Mouse (Mus musculus) Patski (cell line): ENCODE measurements around the gene Zswim4. TPM values are rescaled to one million over a fixed set of nuclear protein-coding genes. Genes with fewer than 3 reads are reported as not detected.
A peak's percentile ranks its signal among the peaks of the same experiment; 100 is the strongest.

ENCODE experiments used
- ATAC-seq: fragments of 100-300 bp; one replicate; pipeline ENCODE4 v1.8.0; 2021
- CTCF ChIA-PET: fragments of 350-600 bp; sonication (Branson Sonifier 250); formaldehyde crosslinking; loops from one replicate; lab custom pipeline; 2022; ENCODE audit warnings: inconsistent platforms; lab: Charles Lee
- POLR2A ChIA-PET: fragments of 350-600 bp; sonication (Branson Sonifier 250); formaldehyde crosslinking; loops from one replicate; lab custom pipeline; 2022; ENCODE audit warnings: antibody characterized with exemption, inconsistent platforms; lab: Charles Lee
- DNase-seq: peaks from one replicate; pipeline ENCODE4 v3.0.0-alpha.2; 2011; ENCODE audit warnings: low read depth, low spot score
- H3K27me3 ChIP-seq: fragments of 371-371 bp; one replicate; pipeline ENCODE4 v1.5.1; 2021
- CTCF ChIP-seq: fragments of 100-300 bp; IDR thresholded peaks from one replicate; pipeline ENCODE4 v1.5.1; 2021
- in situ Hi-C: fragments of 300-500 bp; cut with MboI; formaldehyde crosslinking; loops from 3 replicates; pipeline ENCODE4 v1.11.1; 2018; ENCODE audit warnings: low pct_unique_long_range_greater_than_20kb, mixed read lengths
- polyA plus RNA-seq: library from polyadenylated mRNA; unstranded; gene quantifications from one replicate; pipeline ENCODE4 v1.2.3, GENCODE M21; 2021

Zswim4 gene
- polyA plus RNA-seq, 1 experiment from 2014 or later = 22.4 TPM

GRCm38 (mm10) chr8:84176560-84176959 is 60.3 kb downstream of the Zswim4 start:
- TF ChIP-seq CTCF = no peak
- ChIA-PET POLR2A (interaction anchor here (0.6 to 0.8 kb wide), 2 partner anchors 90 to 167 kb away, joined by 3 to 6 read pairs; no protein-coding TSS in a partner anchor), CTCF (interaction anchor here (0.8 to 1.5 kb wide), 2 partner anchors 9 kb away, joined by 3 read pairs; no protein-coding TSS in a partner anchor)
- H3K27me3 ChIP-seq = no peaks in the 10 kb centered on the region
- no peak for ATAC-seq
- in situ Hi-C loops = loop anchor here (10.0 kb wide), 1 partner anchor 172 kb away; the partner anchor contains the start of gene 1700067K01Rik
- DNase-seq = no peak

GRCm38 (mm10) chr8:84173861-84174260 is 63.0 kb downstream of the Zswim4 start:
- in situ Hi-C loops = loop anchor here (5.0 to 10.0 kb wide), 2 partner anchors 137 to 169 kb away; partner anchors contain the start of gene 1700067K01Rik
- no peaks in the 10 kb centered on the region for H3K27me3 ChIP-seq
- DNase-seq = no peak
- POLR2A ChIA-PET = interaction anchor here (0.5 to 1.5 kb wide), 3 partner anchors 9 to 43 kb away, joined by 3 read pairs; no protein-coding TSS in a partner anchor
- TF ChIP-seq CTCF = peak; percentile 85
- no peak for ATAC-seq
- CTCF ChIA-PET = interaction anchor here (0.9 to 2.0 kb wide), 7 partner anchors 9 to 135 kb away, joined by 3 to 6 read pairs (median 3); no protein-coding TSS in a partner anchor

- ChIA-PET CTCF (interaction anchor here (1.4 kb wide), 1 partner anchor 160 kb away, joined by 4 read pairs; no protein-coding TSS in a partner anchor), POLR2A (interaction anchor here (0.6 kb wide), 1 partner anchor 426 kb away, joined by 4 read pairs; no protein-coding TSS in a partner anchor)
- no peaks in the 10 kb centered on the region for H3K27me3 ChIP-seq
- DNase-seq = no peak
- in situ Hi-C loops = loop anchor here (5.0 to 10.0 kb wide), 2 partner anchors 133 to 165 kb away; partner anchors contain the start of gene 1700067K01Rik
- no peak for ATAC-seq
- no peak for TF ChIP-seq CTCF
Measured at GRCm38 (mm10) chr8:84170096-84170495, 66.8 kb downstream of the Zswim4 start.

- no peak for TF ChIP-seq CTCF
- H3K27me3 ChIP-seq = no peaks in the 10 kb centered on the region
- in situ Hi-C loops = no loop called here
- no peak for ATAC-seq
- ChIA-PET POLR2A (no interaction called here), CTCF (interaction anchor here (0.9 to 3.9 kb wide), 3 partner anchors 8 to 64 kb away, joined by 3 to 16 read pairs (median 3); no protein-coding TSS in a partner anchor)
- no peak for DNase-seq
Measured at GRCm38 (mm10) chr8:84167696-84168095, 69.2 kb downstream of the Zswim4 start.

Other genes starting within 250 kb of the Zswim4 start
- gene Samd1, start 239.4 kb downstream of the Zswim4 start, polyA plus RNA-seq = 42.5 TPM
- 1.3 TPM for gene 1700067K01Rik, start 235.6 kb downstream of the Zswim4 start, polyA plus RNA-seq
- 4.9 TPM for gene 2210011C24Rik, start 224.9 kb downstream of the Zswim4 start, polyA plus RNA-seq
- gene Palm3, start 215.6 kb downstream of the Zswim4 start, polyA plus RNA-seq = 48.0 TPM
- 0.18 TPM for gene Il27ra, start 194.5 kb downstream of the Zswim4 start, polyA plus RNA-seq
- not detected for gene Rln3, start 192.1 kb downstream of the Zswim4 start, polyA plus RNA-seq
- 3.1 TPM for gene Gm10643, start 171.9 kb downstream of the Zswim4 start, polyA plus RNA-seq
- gene Rfx1, start 170.2 kb downstream of the Zswim4 start, polyA plus RNA-seq = 14.2 TPM
- gene Dcaf15, start 132.3 kb downstream of the Zswim4 start, polyA plus RNA-seq = 30.1 TPM
- gene Podnl1, start 111.1 kb downstream of the Zswim4 start, polyA plus RNA-seq = 4.9 TPM
- gene Cc2d1a, start 89.1 kb downstream of the Zswim4 start, polyA plus RNA-seq = 54.7 TPM
- gene 4930432K21Rik, start 89.0 kb downstream of the Zswim4 start, polyA plus RNA-seq = 3.9 TPM
- 0.81 TPM for gene Nanos3, start 51.8 kb downstream of the Zswim4 start, polyA plus RNA-seq
- gene D8Ertd738e, start 12.7 kb upstream of the Zswim4 start, polyA plus RNA-seq = 227 TPM
- 49.0 TPM for gene Mri1, start 20.3 kb upstream of the Zswim4 start, polyA plus RNA-seq
- 21.3 TPM for gene Ccdc130, start 33.3 kb upstream of the Zswim4 start, polyA plus RNA-seq
- gene Cacna1a, start 151.4 kb upstream of the Zswim4 start, polyA plus RNA-seq = 1.3 TPM